Mouse (Mus musculus): ENCODE results near the gene Gm7544.
"Not testable (repeated sequence)": the region's sequence is repeated elsewhere in the genome, so short reads cannot be mapped to it uniquely, and the experiment has no call there.

The Gm7544 gene

DNA sequence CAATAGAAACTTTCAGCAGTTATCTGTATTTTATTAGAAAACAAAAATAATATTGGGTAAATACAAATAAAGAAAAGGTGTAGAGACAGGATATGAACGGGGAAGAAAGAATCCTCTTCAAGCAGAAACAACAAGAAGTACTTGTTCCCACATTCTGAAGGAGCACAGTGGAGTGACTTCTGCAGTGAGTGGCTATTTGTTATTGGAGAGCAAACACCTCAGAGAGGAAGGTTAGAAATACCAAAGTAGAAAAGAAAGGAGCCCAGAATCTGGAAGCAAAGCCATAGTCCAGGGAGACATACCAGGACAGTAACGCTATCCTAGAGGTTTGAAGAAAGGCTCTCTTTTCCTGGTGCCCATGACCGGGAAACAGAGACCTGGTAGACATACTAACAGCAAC, 25.3 kb downstream of the Gm7544 start:
- not testable (repeated sequence) for DNase-seq (ENCODE audit: inconsistent age in 2 of 2, low spot score in 1 of 2)

DNA sequence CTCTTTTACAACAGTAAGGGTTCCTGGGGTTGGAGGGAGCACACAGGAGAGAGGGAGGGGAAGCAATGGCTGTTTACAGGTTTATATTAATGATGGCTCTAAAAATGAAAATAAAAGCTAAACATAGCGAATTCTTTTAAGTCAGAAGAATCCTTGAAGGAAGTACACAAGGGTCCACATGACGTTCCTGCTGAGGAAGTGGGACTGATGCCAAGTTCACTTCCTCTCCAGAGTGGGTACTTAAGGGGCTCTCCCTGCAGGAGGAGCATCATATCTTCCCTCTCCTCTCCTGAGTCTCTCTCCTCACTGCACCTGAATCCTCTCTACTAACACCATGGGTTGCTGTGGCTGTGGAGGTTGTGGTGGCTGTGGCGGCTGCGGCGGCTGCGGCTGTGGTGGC, 31.2 kb downstream of the Gm7544 start, which contains the start of gene A030014E15Rik:
Gene A030014E15Rik, plus strand, starts transcription at position 268 of the 400 bp plus-strand sequence.
- DNase-seq (ENCODE audit: inconsistent age in 2 of 2, low spot score in 1 of 2), result no peak

DNA sequence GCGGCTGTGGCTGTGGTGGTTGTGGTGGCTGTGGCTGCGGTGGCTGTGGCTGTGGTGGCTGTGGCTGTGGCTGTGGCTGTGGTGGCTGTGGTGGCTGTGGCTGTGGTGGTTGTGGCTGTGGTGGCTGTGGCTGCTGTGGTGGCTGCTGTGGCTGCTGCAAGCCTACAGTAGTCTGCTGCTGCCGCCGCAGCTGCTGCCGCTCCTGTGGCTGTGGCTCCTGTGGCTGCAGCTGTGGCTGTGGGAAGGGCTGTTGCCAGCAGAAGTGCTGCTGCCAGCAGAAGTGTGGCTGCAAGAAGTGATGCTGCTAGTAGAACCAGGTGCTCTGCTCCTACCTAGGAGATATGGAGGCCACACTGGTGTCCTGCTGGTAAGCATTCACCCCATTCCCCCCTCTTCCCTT, 42.4 kb downstream of the Gm7544 start:
- not testable (repeated sequence) for DNase-seq (ENCODE audit: inconsistent age in 2 of 2, low spot score in 1 of 2)

DNA sequence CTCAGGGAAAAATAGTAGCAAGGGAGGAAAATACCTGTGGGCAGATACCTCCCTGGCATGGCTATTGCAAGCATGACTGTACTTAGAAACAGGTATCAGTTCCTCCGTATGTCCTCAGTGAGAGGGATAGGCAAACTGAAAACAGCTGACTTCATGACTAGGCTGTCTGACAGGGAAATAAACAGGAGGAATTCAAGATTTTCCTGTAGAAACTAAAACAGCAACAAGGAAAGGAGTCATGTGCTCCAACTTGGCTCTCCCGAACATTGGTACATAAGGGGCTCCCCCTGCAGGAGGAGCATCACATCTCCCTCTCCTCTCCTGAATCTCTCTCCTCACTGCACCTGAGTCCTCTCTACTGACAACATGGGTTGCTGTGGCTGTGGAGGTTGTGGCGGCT, 42.8 kb downstream of the Gm7544 start, which contains the start of gene A030005L19Rik:
Gene A030005L19Rik, plus strand, starts transcription at position 301 of the 400 bp plus-strand sequence.
- no peak for DNase-seq (ENCODE audit: inconsistent age in 2 of 2, low spot score in 1 of 2)

DNA sequence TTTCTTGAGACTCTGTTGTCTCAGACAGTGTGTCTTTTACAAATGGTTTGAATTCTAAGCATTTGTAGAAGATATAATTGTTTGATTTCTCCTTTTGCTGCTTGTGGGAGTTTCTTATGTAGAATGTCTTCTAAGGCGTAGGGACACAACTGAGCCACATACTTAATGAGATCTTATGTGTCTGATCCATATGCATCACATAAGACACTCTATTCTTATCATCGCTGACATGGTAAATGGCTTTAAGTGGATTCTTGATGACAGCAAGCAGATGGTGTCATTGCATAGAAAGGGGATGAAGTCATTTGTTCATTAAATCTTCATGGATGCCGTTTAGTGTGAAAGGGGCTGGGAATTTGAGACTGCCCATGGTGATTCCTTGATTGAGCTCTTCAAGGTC, 49.9 kb downstream of the Gm7544 start:
- no peak for DNase-seq (ENCODE audit: inconsistent age in 2 of 2, low spot score in 1 of 2)
